Mouse (Mus musculus) limb, embryonic 13.5 days (tissue): ENCODE measurements at regions not wholly inside any gene's neighbourhood (a gene's known extent, or its start where the extent isn't known, plus 50 kb on each side); places are given as distances from the start of the nearest gene placed in this dataset.

ENCODE experiments used
- ATAC-seq: fragments of 200-750 bp; cut with Nextera tagmentation; 2 replicates; pipeline ENCODE4 v1.8.0; 2017; ENCODE audit warnings: low read depth, moderate number of reproducible peaks, moderate TSS enrichment; ENCODE audit not compliant: low FRiP score
- H3K27ac ChIP-seq: fragments of 300-500 bp; sonication (generic); 2 replicates; pipeline ENCODE4 v1.5.1; 2015; ENCODE audit warnings: inconsistent platforms, mild to moderate bottlenecking, moderate library complexity
- H3K27me3 ChIP-seq: fragments of 300-500 bp; sonication (generic); 2 replicates; pipeline ENCODE4 v1.6.1; 2015; ENCODE audit warnings: mild to moderate bottlenecking, inconsistent platforms
- H3K36me3 ChIP-seq: fragments of 300-500 bp; sonication (generic); 2 replicates; pipeline ENCODE4 v1.6.1; 2015; ENCODE audit warnings: inconsistent platforms, mild to moderate bottlenecking, moderate library complexity
- H3K4me1 ChIP-seq: fragments of 300-500 bp; sonication (generic); 2 replicates; pipeline ENCODE4 v1.6.1; 2015; ENCODE audit warnings: inconsistent platforms
- H3K4me2 ChIP-seq: fragments of 300-500 bp; sonication (generic); replicated peaks from 2 replicates; pipeline ENCODE4 v1.6.1; 2015; ENCODE audit warnings: inconsistent platforms, mild to moderate bottlenecking, moderate library complexity
- H3K4me3 ChIP-seq: fragments of 300-500 bp; sonication (generic); 2 replicates; pipeline ENCODE4 v1.5.1; 2015; ENCODE audit warnings: moderate library complexity, mild to moderate bottlenecking, inconsistent platforms
- H3K9ac ChIP-seq: fragments of 300-500 bp; sonication (generic); 2 replicates; pipeline ENCODE4 v1.6.1; 2015; ENCODE audit warnings: mild to moderate bottlenecking, inconsistent platforms
- H3K9me3 ChIP-seq: fragments of 300-500 bp; sonication (generic); 2 replicates; pipeline ENCODE4 v1.6.1; 2016; ENCODE audit warnings: inconsistent platforms
- WGBS: fragments of 180-500 bp; shearing (Covaris S2); methylation state at CpG from one replicate; pipeline ENCODE4 v1.1.7; 2015; 5-methylcytosine and 5-hydroxymethylcytosine counted together

- Histone ChIP-seq H3K27me3 (no peaks in the 10 kb centered on the region), H3K4me2 (no peak overlapping the region), H3K9me3 (no peaks in the 10 kb centered on the region), H3K27ac (no peak overlapping the region), H3K9ac (no peak overlapping the region), H3K4me3 (no peak overlapping the region), H3K36me3 (no peaks in the 10 kb centered on the region), H3K4me1 (peaks cover 6% of the 10 kb centered on the region)
- WGBS: 59% methylated on average over 2 of the region's 2 CpGs
- no peak for ATAC-seq
Measured at GRCm38 (mm10) chr6:91592651-91593050, 76.9 kb downstream of the Lsm3 start.

- ATAC-seq: peak; percentile 54; the same call in 1 of the 2 replicates
- 50% methylated on average over 10 of the region's 10 CpGs for WGBS
Measured at GRCm38 (mm10) chr6:91598942-91599341, 83.2 kb downstream of the Lsm3 start.

DNA sequence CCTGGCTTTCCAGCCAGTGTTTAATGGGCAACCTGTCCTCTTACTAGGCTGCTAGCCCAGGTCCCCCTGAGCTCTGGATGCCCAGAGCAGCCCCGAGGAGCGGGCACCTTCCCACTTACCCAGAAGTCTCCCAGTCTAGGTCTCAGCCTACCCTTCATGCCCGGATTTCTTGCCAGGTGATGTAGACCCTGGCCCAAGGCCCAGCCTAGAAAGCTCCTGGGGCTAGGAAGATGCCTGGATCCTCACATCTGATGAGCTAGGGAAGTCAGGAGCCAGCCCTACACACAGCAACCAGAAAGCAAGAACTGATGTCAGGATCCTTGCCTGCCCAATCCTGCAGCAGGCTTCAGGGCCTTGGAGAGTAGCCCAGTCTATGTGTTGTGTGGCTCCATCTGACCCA, 83.7 kb upstream of the Slc6a6 start:
- Histone ChIP-seq H3K4me2 (no peak overlapping the region), H3K9me3 (no peaks in the 10 kb centered on the region), H3K27ac (no peak overlapping the region), H3K4me3 (no peak overlapping the region), H3K27me3 (no peaks in the 10 kb centered on the region), H3K4me1 (peaks cover 7% of the 10 kb centered on the region), H3K36me3 (no peaks in the 10 kb centered on the region), H3K9ac (no peak overlapping the region)
- 91% methylated on average over 3 of the region's 3 CpGs for WGBS
- ATAC-seq: no peak

More at GRCm38 (mm10) chr6:91598942-91599341, 83.2 kb downstream of the Lsm3 start:
- H3K4me1 ChIP-seq: peaks cover 7% of the 10 kb centered on the region
- no peak overlapping the region for H3K4me2 ChIP-seq
- no peak overlapping the region for H3K4me3 ChIP-seq
- H3K9ac ChIP-seq: no peak overlapping the region
- H3K27ac ChIP-seq: no peak overlapping the region
- no peaks in the 10 kb centered on the region for H3K36me3 ChIP-seq
- H3K9me3 ChIP-seq: no peaks in the 10 kb centered on the region
- no peaks in the 10 kb centered on the region for H3K27me3 ChIP-seq

GRCm38 (mm10) chr6:91606634-91607215, 77.1 kb upstream of the Slc6a6 start:
- Histone ChIP-seq H3K4me3 (no peak overlapping the region), H3K36me3 (no peaks in the 10 kb centered on the region), H3K27ac (no peak overlapping the region), H3K9me3 (no peaks in the 10 kb centered on the region), H3K27me3 (no peaks in the 10 kb centered on the region), H3K4me1 (0 out of 2 replicates have a peak, but pooled peaks cover 3% of the 10 kb centered on the region), H3K4me2 (no peak overlapping the region), H3K9ac (no peak overlapping the region)
- WGBS: 81% methylated on average over 10 of the region's 10 CpGs
- ATAC-seq: no peak

- 77% methylated on average over 12 of the region's 12 CpGs for whole genome bisulfite sequencing
- Histone ChIP-seq H3K9me3 (no peaks in the 10 kb centered on the region), H3K9ac (no peak overlapping the region), H3K27ac (no peak overlapping the region), H3K4me2 (no peak overlapping the region), H3K4me3 (no peak overlapping the region), H3K36me3 (no peaks in the 10 kb centered on the region), H3K4me1 (0 out of 2 replicates have a peak, but pooled peaks cover 3% of the 10 kb centered on the region), H3K27me3 (no peaks in the 10 kb centered on the region)
- ATAC-seq: no peak
Measured at GRCm38 (mm10) chr6:91607613-91608272, 76.1 kb upstream of the Slc6a6 start.

DNA sequence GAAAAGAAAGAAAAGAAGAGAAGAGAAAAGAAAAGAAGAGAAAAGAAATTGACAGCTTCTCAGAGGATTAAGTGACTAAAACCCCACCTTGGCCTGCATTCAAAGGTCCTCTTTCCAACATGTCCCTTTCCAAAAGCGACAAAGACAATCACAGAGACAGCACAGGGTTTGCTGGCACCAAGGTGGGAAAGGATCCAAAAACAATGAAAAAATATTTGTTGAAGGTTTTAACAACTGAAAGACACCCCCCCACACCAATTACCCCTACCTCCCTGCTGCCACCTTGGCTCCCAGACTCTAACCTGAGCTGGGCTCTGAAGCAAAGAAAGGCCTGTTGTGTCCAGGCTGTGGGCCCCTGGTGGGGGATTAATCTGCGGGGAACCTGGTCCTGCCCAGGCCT, 74.2 kb upstream of the Slc6a6 start:
- ATAC-seq: no peak
- Histone ChIP-seq H3K4me2 (no peak overlapping the region), H3K27me3 (no peaks in the 10 kb centered on the region), H3K27ac (no peak overlapping the region), H3K9me3 (no peaks in the 10 kb centered on the region), H3K4me1 (0 out of 2 replicates have a peak, but pooled peaks cover 3% of the 10 kb centered on the region), H3K4me3 (no peak overlapping the region), H3K9ac (0 out of 2 replicates have a peak overlapping the region, but pooled peaks have one; percentile 8), H3K36me3 (no peaks in the 10 kb centered on the region)
- 54% methylated on average over 2 of the region's 2 CpGs for WGBS

DNA sequence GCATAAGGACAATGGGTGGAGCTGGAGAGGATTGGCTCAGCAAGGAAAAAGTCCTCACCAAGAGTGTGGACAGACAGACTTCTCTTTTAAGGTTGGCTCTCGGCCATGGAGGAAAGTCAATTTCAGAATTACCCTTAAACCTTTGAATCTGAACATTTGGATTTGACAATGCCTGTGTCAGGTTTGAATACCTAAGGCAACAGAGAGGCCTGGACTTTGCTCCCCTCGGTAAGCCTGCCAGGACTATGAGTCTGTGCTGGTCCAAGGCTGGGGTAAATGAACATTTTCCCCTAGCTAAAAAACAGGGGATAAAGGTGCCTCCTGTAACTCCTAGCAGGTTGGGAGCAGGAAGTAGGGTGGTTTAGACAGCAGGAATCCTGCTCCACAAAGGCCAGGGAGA, 68.8 kb upstream of the Slc6a6 start:
- no peaks in the 10 kb centered on the region for H3K9me3 ChIP-seq
- no peak for ATAC-seq
- H3K4me3 ChIP-seq: no peak overlapping the region
- WGBS: 77% methylated on average over 2 of the region's 2 CpGs
- H3K4me1 ChIP-seq: peaks cover 19% of the 10 kb centered on the region
- no peaks in the 10 kb centered on the region for H3K36me3 ChIP-seq
- H3K27ac ChIP-seq: no peak overlapping the region
- H3K27me3 ChIP-seq: no peaks in the 10 kb centered on the region
- H3K9ac ChIP-seq: no peak overlapping the region
- H3K4me2 ChIP-seq: no peak overlapping the region

DNA sequence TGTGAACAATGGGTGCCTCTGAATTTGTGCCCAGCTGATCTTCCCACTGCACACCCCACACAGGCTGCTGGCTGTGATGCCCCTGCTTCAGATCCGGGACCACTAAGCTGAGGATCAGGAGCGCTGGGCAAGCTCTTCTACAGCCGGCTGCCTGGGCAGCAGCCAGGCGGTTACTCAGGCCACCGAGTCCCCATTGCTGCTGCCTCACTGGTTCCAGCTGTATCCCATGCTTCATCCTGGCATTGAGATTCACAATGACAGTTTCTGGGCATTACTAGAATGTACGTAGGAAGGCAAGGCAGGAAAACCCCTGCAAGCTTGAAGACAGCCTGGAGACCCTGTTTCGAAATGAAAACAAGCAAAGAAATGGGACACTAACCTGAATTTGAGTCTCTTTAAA, 67.3 kb upstream of the Slc6a6 start:
- Histone ChIP-seq H3K27me3 (no peaks in the 10 kb centered on the region), H3K9ac (peak overlapping the region; percentile 72), H3K4me1 (peaks cover 19% of the 10 kb centered on the region), H3K4me2 (peak overlapping the region; percentile 76), H3K9me3 (no peaks in the 10 kb centered on the region), H3K4me3 (peak overlapping the region; percentile 44), H3K27ac (peak overlapping the region; percentile 78; the same call in 1 of the 2 replicates), H3K36me3 (no peaks in the 10 kb centered on the region)
- 64% methylated on average over 7 of the region's 7 CpGs for WGBS
- ATAC-seq: no peak

DNA sequence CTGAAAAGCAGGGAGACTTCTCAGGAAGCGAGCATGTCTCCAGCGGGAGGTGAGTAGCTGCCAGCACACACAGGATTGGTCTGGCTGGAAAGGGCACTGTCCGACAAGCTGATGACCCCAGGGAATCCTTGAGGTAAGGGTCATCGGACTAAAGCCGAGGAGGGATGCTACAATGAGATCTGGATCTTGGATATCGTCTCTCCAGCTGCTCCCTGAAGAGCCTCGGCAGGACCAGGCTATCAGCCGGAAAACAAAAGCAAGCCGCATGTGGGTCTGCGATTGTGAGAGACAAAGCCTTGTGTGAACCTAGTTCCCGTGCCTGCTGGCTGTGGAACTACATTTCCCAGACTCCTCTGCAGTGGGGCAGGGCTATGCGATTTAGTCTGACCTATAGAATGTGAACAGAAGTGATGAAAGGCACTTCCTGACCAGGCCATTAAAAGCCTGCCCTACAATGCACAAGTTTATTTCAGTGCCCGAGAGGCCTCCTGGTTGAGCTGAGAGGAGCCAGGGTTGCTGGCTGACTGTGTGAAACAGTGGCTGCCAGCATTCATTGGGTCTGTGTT, 66.7 kb upstream of the Slc6a6 start:
- Histone ChIP-seq H3K27ac (peak overlapping the region; percentile 78), H3K9me3 (no peaks in the 10 kb centered on the region), H3K9ac (peak overlapping the region; percentile 72), H3K4me1 (peaks cover 19% of the 10 kb centered on the region), H3K4me3 (peak overlapping the region; percentile 44), H3K27me3 (no peaks in the 10 kb centered on the region), H3K36me3 (no peaks in the 10 kb centered on the region), H3K4me2 (peak overlapping the region; percentile 76)
- peak; percentile 93 for ATAC-seq
- under 1% methylated on average over 13 of the region's 13 CpGs for WGBS

DNA sequence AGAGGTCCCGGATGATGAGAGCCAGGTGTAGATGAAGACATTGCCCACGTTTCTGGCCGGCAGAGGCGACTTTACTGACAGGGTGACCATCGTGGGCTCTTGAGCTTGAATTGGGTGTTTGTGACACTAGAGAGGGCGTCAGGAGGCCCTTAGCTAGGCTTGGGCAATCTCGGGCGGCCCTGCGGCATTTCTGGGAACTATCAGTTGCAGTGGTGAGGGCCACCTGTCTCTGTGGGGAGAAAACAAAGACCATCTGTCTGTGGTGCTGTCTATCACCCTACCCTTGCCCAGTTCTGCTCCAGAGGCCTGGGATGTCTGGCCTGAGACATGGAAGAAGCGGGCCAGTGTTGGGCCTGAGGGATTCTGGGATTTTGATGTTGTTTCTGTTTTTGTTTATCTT, 66.2 kb upstream of the Slc6a6 start:
- WGBS: 69% methylated on average over 10 of the region's 10 CpGs

GRCm38 (mm10) chr6:91619009-91619408, 64.8 kb upstream of the Slc6a6 start:
- H3K27me3 ChIP-seq: no peaks in the 10 kb centered on the region
- no peak overlapping the region for H3K4me3 ChIP-seq
- WGBS: 88% methylated on average over 6 of the region's 6 CpGs
- no peaks in the 10 kb centered on the region for H3K36me3 ChIP-seq
- ATAC-seq: no peak
- H3K4me2 ChIP-seq: no peak overlapping the region
- H3K27ac ChIP-seq: no peak overlapping the region
- no peak overlapping the region for H3K9ac ChIP-seq
- H3K9me3 ChIP-seq: no peaks in the 10 kb centered on the region
- peaks cover 19% of the 10 kb centered on the region for H3K4me1 ChIP-seq

More for the DNA sequence above, 66.2 kb upstream of the Slc6a6 start:
- peak overlapping the region; percentile 78; the same call in 1 of the 2 replicates for H3K27ac ChIP-seq
- peak overlapping the region; percentile 76 for H3K4me2 ChIP-seq
- ATAC-seq: peak; percentile 25; the same call in 1 of the 2 replicates
- H3K27me3 ChIP-seq: no peaks in the 10 kb centered on the region
- H3K4me3 ChIP-seq: peak overlapping the region; percentile 44; the same call in 1 of the 2 replicates
- peaks cover 19% of the 10 kb centered on the region for H3K4me1 ChIP-seq
- H3K9me3 ChIP-seq: no peaks in the 10 kb centered on the region
- 0 out of 2 replicates have a peak overlapping the region, but pooled peaks have one; percentile 13 for H3K9ac ChIP-seq
- H3K36me3 ChIP-seq: no peaks in the 10 kb centered on the region
